Comparison of ENCODE assay signal across 14 mouse cellular contexts in the genomic region with DNA sequence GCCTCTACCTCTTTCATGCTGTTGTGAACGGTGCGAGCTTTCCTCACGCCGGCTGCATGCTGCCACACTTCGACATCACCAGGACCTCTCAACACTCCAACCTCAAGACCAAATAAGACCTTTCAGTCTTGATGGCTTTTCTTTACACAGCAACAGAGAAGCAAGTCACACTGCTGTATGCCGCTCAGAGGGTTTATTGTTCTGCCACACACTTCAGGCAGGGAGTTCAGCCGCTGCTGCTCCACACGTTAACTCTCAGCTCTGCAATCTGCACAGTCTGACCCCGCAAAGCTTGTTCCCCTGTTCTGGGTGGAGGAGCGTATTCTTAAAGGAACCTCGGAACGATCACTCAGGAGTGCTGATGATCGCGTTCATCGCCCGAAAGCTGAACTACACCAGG. TPM values are rescaled to one million over a fixed set of nuclear protein-coding genes. Genes with fewer than 3 reads are reported as not detected.
DNase-seq lines count a peak whose midpoint lies in the region; ATAC-seq and TF ChIP-seq lines count a peak whose summit lies in the region.
"Had no signal": no experiment of that assay in that cellular context is flagged by ENCODE, and none has a peak within 500 bp of the region (broad histone marks: within the 10 kb centered on the region; RNA-seq: fewer than 3 reads in every experiment).

No protein-coding gene starts in this region.

- no peak for ATAC-seq in heart, embryonic 13.5 days (ENCODE audit: extremely low read depth, insufficient number of reproducible peaks, low FRiP score, low TSS enrichment)
- ATAC-seq in lung, embryonic 16.5 days (ENCODE audit: low read depth): peak; percentile 59
- ATAC-seq in forebrain, postnatal 0 days: peak; percentile 34; the same call in 1 of the 2 replicates
- ATAC-seq in limb, embryonic 15.5 days (ENCODE audit: insufficient number of reproducible peaks, low FRiP score, low TSS enrichment, low read depth): no peak

- no peaks in the 10 kb centered on the region for H3K9me3 ChIP-seq in heart, embryonic 13.5 days
- H3K9me3 ChIP-seq in lung, embryonic 16.5 days (ENCODE audit: control insufficient read depth, low read length): no peaks in the 10 kb centered on the region
- no peaks in the 10 kb centered on the region for H3K9me3 ChIP-seq in forebrain, postnatal 0 days (ENCODE audit: low read length)
- H3K9me3 ChIP-seq in limb, embryonic 15.5 days: no peaks in the 10 kb centered on the region

- H3K27me3 ChIP-seq in heart, embryonic 13.5 days (replicated peaks): no peaks in the 10 kb centered on the region
- H3K27me3 ChIP-seq in lung, embryonic 16.5 days (ENCODE audit: control insufficient read depth, insufficient read depth, low read depth, low read length): no peaks in the 10 kb centered on the region
- no peaks in the 10 kb centered on the region for H3K27me3 ChIP-seq in forebrain, postnatal 0 days (ENCODE audit: insufficient read depth, low read length)
- no peaks in the 10 kb centered on the region for H3K27me3 ChIP-seq in limb, embryonic 15.5 days

- no peak for TF ChIP-seq CTCF in forebrain, postnatal 0 days (IDR thresholded peaks at IDR 0.05; ENCODE audit: low read depth)

- WGBS in heart, embryonic 13.5 days: 55% methylated on average over 16 of the region's 16 CpGs
- 58% methylated on average over 16 of the region's 16 CpGs for WGBS in lung, embryonic 16.5 days
- 45% methylated on average over 16 of the region's 16 CpGs for WGBS in forebrain, postnatal 0 days
- 74% methylated on average over 16 of the region's 16 CpGs for WGBS in limb, embryonic 15.5 days

- no peak for DNase-seq in heart, adult 18-20 months
- no peak for DNase-seq in lung, postnatal 4 days
- DNase-seq in forebrain, postnatal 0 days: no peak
- DNase-seq in retina, embryonic 14.5 days (ENCODE audit: low spot score): no peak
- DNase-seq: adrenal gland, postnatal 36 days; cerebellum, postnatal 36 days; gastrocnemius, postnatal 36 days; right cerebral cortex, postnatal 25 days had no signal

- H3K4me2 ChIP-seq in heart, embryonic 13.5 days: peak overlapping the region; percentile 26
- H3K4me2 ChIP-seq in lung, embryonic 16.5 days (ENCODE audit: low read depth, low read length): no peak overlapping the region
- H3K4me2 ChIP-seq in forebrain, postnatal 0 days (ENCODE audit: low read depth): no peak overlapping the region
- H3K4me2 ChIP-seq in limb, embryonic 15.5 days: no peak overlapping the region
- H3K4me2 ChIP-seq: liver, embryonic 11.5 days had no signal

- no peak overlapping the region for H3K4me3 ChIP-seq in heart, embryonic 13.5 days
- H3K4me3 ChIP-seq in lung, embryonic 16.5 days (ENCODE audit: low read length): no peak overlapping the region
- no peak overlapping the region for H3K4me3 ChIP-seq in forebrain, postnatal 0 days (ENCODE audit: low read depth, low read length)
- H3K4me3 ChIP-seq in limb, embryonic 15.5 days: no peak overlapping the region
- H3K4me3 ChIP-seq: myocyte had no signal

- H3K4me1 ChIP-seq in heart, embryonic 13.5 days: peaks cover 74% of the 10 kb centered on the region
- peaks cover 12% of the 10 kb centered on the region for H3K4me1 ChIP-seq in lung, embryonic 16.5 days (replicated peaks; ENCODE audit: control insufficient read depth, insufficient read depth, low read length)
- H3K4me1 ChIP-seq in forebrain, postnatal 0 days (ENCODE audit: insufficient read depth): no peaks in the 10 kb centered on the region
- H3K4me1 ChIP-seq in limb, embryonic 15.5 days: peaks cover 25% of the 10 kb centered on the region

- H3K36me3 ChIP-seq in heart, embryonic 13.5 days: peaks cover 54% of the 10 kb centered on the region
- H3K36me3 ChIP-seq in lung, embryonic 16.5 days (ENCODE audit: control insufficient read depth, insufficient read depth, low read length): no peaks in the 10 kb centered on the region
- H3K36me3 ChIP-seq in forebrain, postnatal 0 days (ENCODE audit: insufficient read depth): peaks cover 21% of the 10 kb centered on the region; the same call in 1 of the 2 replicates
- H3K36me3 ChIP-seq in limb, embryonic 15.5 days: peaks cover 21% of the 10 kb centered on the region; the same call in 1 of the 2 replicates

- peak overlapping the region; percentile 55 for H3K27ac ChIP-seq in heart, embryonic 13.5 days (replicated peaks)
- H3K27ac ChIP-seq in lung, embryonic 16.5 days (ENCODE audit: low read length): peak overlapping the region; percentile 43
- no peak overlapping the region for H3K27ac ChIP-seq in forebrain, postnatal 0 days (ENCODE audit: low read depth, low read length)
- H3K27ac ChIP-seq in limb, embryonic 15.5 days: peak overlapping the region; percentile 33; the same call in 1 of the 2 replicates
- H3K27ac ChIP-seq: macrophage had no signal

- peak overlapping the region; percentile 48 for H3K9ac ChIP-seq in heart, embryonic 13.5 days
- H3K9ac ChIP-seq in lung, embryonic 16.5 days (ENCODE audit: low read length): no peak overlapping the region
- no peak overlapping the region for H3K9ac ChIP-seq in forebrain, postnatal 0 days
- no peak overlapping the region for H3K9ac ChIP-seq in limb, embryonic 15.5 days

RNA-seq across cellular contexts. Expression of a gene that starts 40.7 kb away (rescaled TPM):
- 69.7 and 70.4 TPM in 2 replicates for polyA plus RNA-seq in heart, embryonic 13.5 days (2015; fragmentation: Nextera tagmentation; extraction: Ambion mirVana)
- total RNA-seq in heart, adult 18-20 months (2021): 10 to 100 TPM in 1 of 2 experiments, 1 to 10 TPM in 1; 5.9 to 13.3 TPM
- polyA plus RNA-seq in lung, embryonic 16.5 days (2015; fragmentation: Nextera tagmentation; extraction: Ambion mirVana): 47.5 and 48.8 TPM in 2 replicates
- total RNA-seq in forebrain, postnatal 0 days (2014; rRNA removed): 52.7 and 73.3 TPM in 2 replicates
- polyA plus RNA-seq in forebrain, postnatal 0 days (2015; fragmentation: Nextera tagmentation; extraction: Ambion mirVana): 67.0 and 90.2 TPM in 2 replicates
- polyA plus RNA-seq in limb, embryonic 15.5 days (2015; fragmentation: Nextera tagmentation; extraction: Ambion mirVana): 48.0 and 54.0 TPM in 2 replicates

Comparison
In these comparisons a context has a peak if more than half of its experiments do, and no peak if none do; other contexts are left out.
1. ATAC-seq: peak in lung, embryonic 16.5 days (single experiment) and forebrain, postnatal 0 days (single experiment); none in heart, embryonic 13.5 days (single experiment) and limb, embryonic 15.5 days (single experiment).